Mouse (Mus musculus) limb, embryonic 14.5 days (tissue): ENCODE data around the gene Gm42957. TPM values are rescaled to one million over a fixed set of nuclear protein-coding genes. Genes with fewer than 3 reads are reported as not detected.

Experiments used
- ATAC-seq: fragments of 200-750 bp; cut with Nextera tagmentation; 2 replicates; pipeline ENCODE4 v1.8.0; 2017; ENCODE audit warnings: low read depth, moderate number of reproducible peaks, moderate TSS enrichment; ENCODE audit not compliant: low FRiP score
- DNase-seq: peaks from one replicate; pipeline ENCODE4 v3.0.0-alpha.2; 2015; ENCODE audit warnings: low spot score
- H3K27ac ChIP-seq: fragments of 300-500 bp; sonication (generic); replicated peaks from 2 replicates; pipeline ENCODE4 v1.5.1; 2014; ENCODE audit warnings: low read depth, mild to moderate bottlenecking, low read length, moderate library complexity, mixed read lengths
- H3K27me3 ChIP-seq: fragments of 300-500 bp; sonication (generic); 2 replicates; pipeline ENCODE4 v1.6.1; 2014; ENCODE audit warnings: low read length, mixed read lengths; ENCODE audit not compliant: control insufficient read depth, insufficient read depth
- H3K36me3 ChIP-seq: fragments of 300-500 bp; sonication (generic); 2 replicates; pipeline ENCODE4 v1.6.1; 2014; ENCODE audit warnings: mild to moderate bottlenecking, low read length, moderate library complexity, mixed read lengths; ENCODE audit not compliant: control insufficient read depth, insufficient read depth
- H3K4me1 ChIP-seq: fragments of 300-500 bp; sonication (generic); 2 replicates; pipeline ENCODE4 v1.6.1; 2014; ENCODE audit warnings: antibody characterized with exemption, low read length, mixed read lengths; ENCODE audit not compliant: control insufficient read depth, insufficient read depth
- H3K4me2 ChIP-seq: fragments of 300-500 bp; sonication (generic); replicated peaks from 2 replicates; pipeline ENCODE4 v1.6.1; 2014; ENCODE audit warnings: low read depth, mild to moderate bottlenecking, low read length, moderate library complexity; ENCODE audit not compliant: severe bottlenecking
- H3K4me3 ChIP-seq: fragments of 300-500 bp; sonication (generic); replicated peaks from 2 replicates; pipeline ENCODE4 v1.5.1; 2014; ENCODE audit warnings: low read length
- H3K9ac ChIP-seq: fragments of 300-500 bp; sonication (generic); 2 replicates; pipeline ENCODE4 v1.6.1; 2014; ENCODE audit warnings: mild to moderate bottlenecking, low read depth, low read length, moderate library complexity; ENCODE audit not compliant: severe bottlenecking
- H3K9me3 ChIP-seq: fragments of 300-500 bp; sonication (generic); 2 replicates; pipeline ENCODE4 v1.6.1; 2016; ENCODE audit warnings: low read length; ENCODE audit not compliant: control insufficient read depth
- POLR2A ChIP-seq: fragments of 200-500 bp; IDR thresholded peaks from 2 replicates; pipeline ENCODE4 v1.8.0; 2012; ENCODE audit warnings: inconsistent platforms, mild to moderate bottlenecking, moderate library complexity, borderline replicate concordance; ENCODE audit not compliant: insufficient read depth, insufficient read length; ENCODE audit errors: extremely low read depth
- WGBS: fragments of 180-500 bp; shearing (Covaris S2); extraction: QIAGEN DNeasy Blood & Tissue Kit; methylation state at CpG from one replicate; pipeline ENCODE4 v1.1.7; 2014; 5-methylcytosine and 5-hydroxymethylcytosine counted together
- polyA plus RNA-seq, 2 experiments: library from polyadenylated mRNA; depleted of rRNA in 1 of 2; stranded (reverse) in 1 of 2; unstranded in 1 of 2; fragments of >200 nt; fragmentation: Nextera tagmentation in 1 of 2; extraction: Ambion mirVana in 1 of 2; gene quantifications; 2 replicates each; pipeline versions ENCODE4 v1.2.1 to v1.2.3; 2012 to 2014

The Gm42957 gene
- polyA plus RNA-seq, 2 experiments, result 0.28 to 0.93 TPM

GRCm38 (mm10) chr3:96700376-96700775 lies 65.1 kb downstream of the Gm42957 start:
- no peak for TF ChIP-seq POLR2A
- WGBS, result 56% methylated on average over 7 of the region's 7 CpGs
- DNase-seq (no peak), ATAC-seq (no peak)
- Histone ChIP-seq H3K4me3 (no peak overlapping the region), H3K9me3 (no peaks in the 10 kb centered on the region), H3K4me1 (peaks cover 14% of the 10 kb centered on the region), H3K9ac (no peak overlapping the region), H3K4me2 (no peak overlapping the region), H3K27ac (no peak overlapping the region), H3K27me3 (no peaks in the 10 kb centered on the region), H3K36me3 (peaks cover 60% of the 10 kb centered on the region)

GRCm38 (mm10) chr3:96701003-96701402 lies 65.7 kb downstream of the Gm42957 start:
- ATAC-seq, result no peak
- Histone ChIP-seq H3K27ac (no peak overlapping the region), H3K4me1 (peaks cover 10% of the 10 kb centered on the region), H3K9me3 (no peaks in the 10 kb centered on the region), H3K4me3 (no peak overlapping the region), H3K27me3 (no peaks in the 10 kb centered on the region), H3K4me2 (no peak overlapping the region), H3K36me3 (peaks cover 62% of the 10 kb centered on the region), H3K9ac (no peak overlapping the region)
- TF ChIP-seq POLR2A, result no peak
- no peak for DNase-seq
- 81% methylated on average over 4 of the region's 4 CpGs for WGBS

Other genes starting within 250 kb of the Gm42957 start
- 0.10 TPM in 1 of 2 replicates, not detected in the other for gene BC107364, start 183.2 kb upstream of the Gm42957 start, polyA plus RNA-seq (2012; rRNA removed)
- 0.40 TPM in 1 of 2 replicates, not detected in the other for gene BC107364, start 183.2 kb upstream of the Gm42957 start, polyA plus RNA-seq (2014; fragmentation: Nextera tagmentation; extraction: Ambion mirVana)
- 21.4 and 26.7 TPM in 2 replicates for gene Hfe2, start 110.3 kb upstream of the Gm42957 start, polyA plus RNA-seq (2012; rRNA removed)
- 14.6 and 20.5 TPM in 2 replicates for gene Hfe2, start 110.3 kb upstream of the Gm42957 start, polyA plus RNA-seq (2014; fragmentation: Nextera tagmentation; extraction: Ambion mirVana)
- gene Txnip, start 77.5 kb upstream of the Gm42957 start, polyA plus RNA-seq (2012; rRNA removed), result 211 and 272 TPM in 2 replicates
- gene Txnip, start 77.5 kb upstream of the Gm42957 start, polyA plus RNA-seq (2014; fragmentation: Nextera tagmentation; extraction: Ambion mirVana), result 167 and 172 TPM in 2 replicates
- 0.19 TPM in 1 of 2 replicates, not detected in the other for gene Gm16253, start 58.5 kb upstream of the Gm42957 start, polyA plus RNA-seq (2012; rRNA removed)
- 0.37 and 1.3 TPM in 2 replicates for gene Gm16253, start 58.5 kb upstream of the Gm42957 start, polyA plus RNA-seq (2014; fragmentation: Nextera tagmentation; extraction: Ambion mirVana)
- 36.5 and 51.7 TPM in 2 replicates for gene Polr3gl, start 41.3 kb upstream of the Gm42957 start, polyA plus RNA-seq (2012; rRNA removed)
- 11.9 and 15.3 TPM in 2 replicates for gene Polr3gl, start 41.3 kb upstream of the Gm42957 start, polyA plus RNA-seq (2014; fragmentation: Nextera tagmentation; extraction: Ambion mirVana)
- 1.8 and 2.7 TPM in 2 replicates for gene Ankrd34a, start 38.8 kb upstream of the Gm42957 start, polyA plus RNA-seq (2012; rRNA removed)
- gene Ankrd34a, start 38.8 kb upstream of the Gm42957 start, polyA plus RNA-seq (2014; fragmentation: Nextera tagmentation; extraction: Ambion mirVana), result 2.7 TPM in 2 replicates
- gene Lix1l, start 34.3 kb upstream of the Gm42957 start, polyA plus RNA-seq (2012; rRNA removed), result 84.2 and 99.6 TPM in 2 replicates
- 8.9 and 10.4 TPM in 2 replicates for gene Lix1l, start 34.3 kb upstream of the Gm42957 start, polyA plus RNA-seq (2014; fragmentation: Nextera tagmentation; extraction: Ambion mirVana)
- gene Rbm8a, start 5.5 kb upstream of the Gm42957 start, polyA plus RNA-seq (2012; rRNA removed), result 44.6 and 66.1 TPM in 2 replicates
- 133 and 146 TPM in 2 replicates for gene Rbm8a, start 5.5 kb upstream of the Gm42957 start, polyA plus RNA-seq (2014; fragmentation: Nextera tagmentation; extraction: Ambion mirVana)
- 53.0 and 64.0 TPM in 2 replicates for gene Pex11b, start 98 bp upstream of the Gm42957 start, polyA plus RNA-seq (2012; rRNA removed)
- 62.2 and 65.8 TPM in 2 replicates for gene Pex11b, start 98 bp upstream of the Gm42957 start, polyA plus RNA-seq (2014; fragmentation: Nextera tagmentation; extraction: Ambion mirVana)
- gene Itga10, start 10.1 kb downstream of the Gm42957 start, polyA plus RNA-seq (2012; rRNA removed), result 25.0 and 31.1 TPM in 2 replicates
- 3.9 TPM in 2 replicates for gene Itga10, start 10.1 kb downstream of the Gm42957 start, polyA plus RNA-seq (2014; fragmentation: Nextera tagmentation; extraction: Ambion mirVana)
- gene Ankrd35, start 34.7 kb downstream of the Gm42957 start, polyA plus RNA-seq (2012; rRNA removed), result 1.9 and 3.7 TPM in 2 replicates
- 2.7 and 4.2 TPM in 2 replicates for gene Ankrd35, start 34.7 kb downstream of the Gm42957 start, polyA plus RNA-seq (2014; fragmentation: Nextera tagmentation; extraction: Ambion mirVana)
- gene Pias3, start 60.9 kb downstream of the Gm42957 start, polyA plus RNA-seq (2012; rRNA removed), result 100 and 112 TPM in 2 replicates
- gene Pias3, start 60.9 kb downstream of the Gm42957 start, polyA plus RNA-seq (2014; fragmentation: Nextera tagmentation; extraction: Ambion mirVana), result 52.2 and 53.4 TPM in 2 replicates
- 8.3 and 9.8 TPM in 2 replicates for gene Nudt17, start 73.1 kb downstream of the Gm42957 start, polyA plus RNA-seq (2012; rRNA removed)
- 13.5 and 14.6 TPM in 2 replicates for gene Nudt17, start 73.1 kb downstream of the Gm42957 start, polyA plus RNA-seq (2014; fragmentation: Nextera tagmentation; extraction: Ambion mirVana)
- gene Polr3c, start 92.2 kb downstream of the Gm42957 start, polyA plus RNA-seq (2012; rRNA removed), result 40.5 and 41.0 TPM in 2 replicates
- 23.3 and 26.3 TPM in 2 replicates for gene Polr3c, start 92.2 kb downstream of the Gm42957 start, polyA plus RNA-seq (2014; fragmentation: Nextera tagmentation; extraction: Ambion mirVana)
- gene Rnf115, start 92.2 kb downstream of the Gm42957 start, polyA plus RNA-seq (2012; rRNA removed), result 24.4 and 27.1 TPM in 2 replicates
- 46.1 and 46.4 TPM in 2 replicates for gene Rnf115, start 92.2 kb downstream of the Gm42957 start, polyA plus RNA-seq (2014; fragmentation: Nextera tagmentation; extraction: Ambion mirVana)
- gene Pdzk1, start 193.8 kb downstream of the Gm42957 start, polyA plus RNA-seq (2012; rRNA removed), result 0.12 and 0.24 TPM in 2 replicates
- not detected in 2 replicates for gene Pdzk1, start 193.8 kb downstream of the Gm42957 start, polyA plus RNA-seq (2014; fragmentation: Nextera tagmentation; extraction: Ambion mirVana)
- 0.09 TPM in 1 of 2 replicates, not detected in the other for gene Cd160, start 193.9 kb downstream of the Gm42957 start, polyA plus RNA-seq (2012; rRNA removed)
- 0.15 and 0.23 TPM in 2 replicates for gene Cd160, start 193.9 kb downstream of the Gm42957 start, polyA plus RNA-seq (2014; fragmentation: Nextera tagmentation; extraction: Ambion mirVana)